Mouse (Mus musculus) hindbrain, embryonic 16.5 days (tissue): ENCODE results near the gene Rps16. TPM values are rescaled to one million over a fixed set of nuclear protein-coding genes. Genes with fewer than 3 reads are reported as not detected.

Experiments
- ATAC-seq: fragments of 200-750 bp; cut with Nextera tagmentation; 2 replicates; pipeline ENCODE4 v1.8.0; 2017; ENCODE audit warnings: moderate TSS enrichment, moderate library complexity
- H3K27ac ChIP-seq: fragments of 300-500 bp; sonication (generic); 2 replicates; pipeline ENCODE4 v1.5.1; 2014; ENCODE audit warnings: low read depth, mild to moderate bottlenecking, control low read depth, low read length, moderate library complexity
- H3K27me3 ChIP-seq: fragments of 300-500 bp; sonication (generic); replicated peaks from 2 replicates; pipeline ENCODE4 v1.6.1; 2014; ENCODE audit warnings: low read length; ENCODE audit not compliant: control insufficient read depth, insufficient read depth
- H3K36me3 ChIP-seq: fragments of 300-500 bp; sonication (generic); 2 replicates; pipeline ENCODE4 v1.6.1; 2014; ENCODE audit warnings: mild to moderate bottlenecking, low read length, moderate library complexity, mixed read lengths; ENCODE audit not compliant: control insufficient read depth, insufficient read depth
- H3K4me1 ChIP-seq: fragments of 300-500 bp; sonication (generic); 2 replicates; pipeline ENCODE4 v1.6.1; 2014; ENCODE audit warnings: low read depth, low read length; ENCODE audit not compliant: control insufficient read depth, insufficient read depth
- H3K4me2 ChIP-seq: fragments of 300-500 bp; sonication (generic); 2 replicates; pipeline ENCODE4 v1.6.1; 2014; ENCODE audit warnings: mild to moderate bottlenecking, low read length, control low read depth, moderate library complexity
- H3K4me3 ChIP-seq: fragments of 300-500 bp; sonication (generic); 2 replicates; pipeline ENCODE4 v1.5.1; 2014; ENCODE audit warnings: mild to moderate bottlenecking, low read length, control low read depth, moderate library complexity
- H3K9ac ChIP-seq: fragments of 300-500 bp; sonication (generic); 2 replicates; pipeline ENCODE4 v1.6.1; 2014; ENCODE audit warnings: low read depth, mild to moderate bottlenecking, control low read depth, low read length, moderate library complexity
- H3K9me3 ChIP-seq: fragments of 300-500 bp; sonication (generic); 2 replicates; pipeline ENCODE4 v1.6.1; 2014; ENCODE audit warnings: mild to moderate bottlenecking, low read length, moderate library complexity; ENCODE audit not compliant: control insufficient read depth
- WGBS: fragments of 180-500 bp; shearing (Covaris S2); extraction: QIAGEN DNeasy Blood & Tissue Kit; methylation state at CpG from one replicate; pipeline ENCODE4 v1.1.7; 2014; 5-methylcytosine and 5-hydroxymethylcytosine counted together
- polyA plus RNA-seq: library from polyadenylated mRNA; unstranded; fragments of >200 nt; fragmentation: Nextera tagmentation; extraction: Ambion mirVana; gene quantifications from 2 replicates; pipeline ENCODE4 v1.2.1, GENCODE M21; 2015

Gene Rps16
- polyA plus RNA-seq, 1 experiment from 2014 or later: 440 TPM

- WGBS: 88% methylated on average over 3 of the region's 3 CpGs
- Histone ChIP-seq H3K27ac (no peak overlapping the region), H3K4me1 (peaks cover 14% of the 10 kb centered on the region), H3K4me3 (no peak overlapping the region), H3K9ac (no peak overlapping the region), H3K27me3 (no peaks in the 10 kb centered on the region), H3K9me3 (no peaks in the 10 kb centered on the region), H3K36me3 (peaks cover 22% of the 10 kb centered on the region), H3K4me2 (no peak overlapping the region)
- ATAC-seq: no peak
Observed at GRCm38 (mm10) chr7:28355221-28355620, 4.8 kb downstream of the Rps16 start.

DNA sequence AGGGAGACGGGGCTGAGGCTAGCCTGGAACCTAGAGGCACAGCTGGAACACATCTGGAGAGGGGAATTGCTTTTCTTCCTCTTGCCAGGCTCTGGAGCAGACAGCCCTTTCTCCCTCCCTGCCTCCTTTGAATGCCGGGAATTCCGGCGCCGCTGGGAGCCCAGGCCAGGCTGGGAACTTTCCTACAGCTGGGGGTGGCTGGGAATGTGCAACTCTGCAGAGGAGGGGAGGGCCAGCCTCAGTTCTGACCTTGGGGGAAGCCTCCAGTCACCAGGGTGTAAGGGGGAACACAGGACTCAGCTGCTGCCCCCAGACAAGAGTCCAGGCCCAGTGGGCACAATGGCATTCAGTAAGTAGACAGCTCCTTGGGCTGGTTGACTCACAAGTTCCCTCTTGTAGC is 6.5 kb downstream of the Rps16 start:
- H3K4me3 ChIP-seq: no peak overlapping the region
- H3K4me1 ChIP-seq: peaks cover 7% of the 10 kb centered on the region; the same call in 1 of the 2 replicates
- no peak overlapping the region for H3K9ac ChIP-seq
- no peak for ATAC-seq
- H3K27me3 ChIP-seq: no peaks in the 10 kb centered on the region
- H3K4me2 ChIP-seq: no peak overlapping the region
- peak overlapping the region; percentile 48; the same call in 1 of the 2 replicates for H3K27ac ChIP-seq
- H3K9me3 ChIP-seq: no peaks in the 10 kb centered on the region
- WGBS: 2% methylated on average over 5 of the region's 5 CpGs
- H3K36me3 ChIP-seq: peaks cover 24% of the 10 kb centered on the region

DNA sequence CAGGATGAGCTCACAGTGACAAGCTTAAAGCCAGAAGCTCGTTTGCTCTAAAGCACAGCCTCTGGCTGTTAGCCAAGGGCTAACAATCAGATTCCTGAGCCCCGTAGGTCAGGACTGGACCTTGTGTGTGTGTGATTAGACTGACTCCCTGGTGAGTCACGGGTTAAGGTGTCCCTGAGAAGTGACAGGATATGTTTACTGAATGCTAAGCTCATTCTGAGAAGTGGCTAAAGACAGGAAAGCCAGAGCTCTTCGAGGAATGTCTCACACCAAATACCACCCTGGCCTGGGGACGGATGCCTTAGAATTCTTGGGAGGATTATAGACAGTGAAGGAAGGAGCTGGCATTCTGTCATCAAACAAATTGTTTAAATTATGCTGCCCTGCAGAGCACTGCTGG is 7.5 kb downstream of the Rps16 start:
- peak overlapping the region; percentile 21 for H3K27ac ChIP-seq
- 12% methylated on average over 5 of the region's 5 CpGs for WGBS
- H3K36me3 ChIP-seq: peaks cover 22% of the 10 kb centered on the region
- no peak overlapping the region for H3K4me3 ChIP-seq
- H3K4me2 ChIP-seq: no peak overlapping the region
- H3K9ac ChIP-seq: no peak overlapping the region
- H3K27me3 ChIP-seq: no peaks in the 10 kb centered on the region
- H3K9me3 ChIP-seq: no peaks in the 10 kb centered on the region
- H3K4me1 ChIP-seq: 0 out of 2 replicates have a peak, but pooled peaks cover 5% of the 10 kb centered on the region
- ATAC-seq: no peak

- Histone ChIP-seq H3K9me3 (no peaks in the 10 kb centered on the region), H3K4me2 (no peak overlapping the region), H3K4me3 (no peak overlapping the region), H3K27ac (no peak overlapping the region), H3K9ac (no peak overlapping the region), H3K27me3 (no peaks in the 10 kb centered on the region), H3K4me1 (0 out of 2 replicates have a peak, but pooled peaks cover 5% of the 10 kb centered on the region), H3K36me3 (peaks cover 18% of the 10 kb centered on the region)
- ATAC-seq: no peak
- WGBS: 71% methylated on average over 7 of the region's 7 CpGs
Observed at GRCm38 (mm10) chr7:28358431-28358830, 8.0 kb downstream of the Rps16 start.

DNA sequence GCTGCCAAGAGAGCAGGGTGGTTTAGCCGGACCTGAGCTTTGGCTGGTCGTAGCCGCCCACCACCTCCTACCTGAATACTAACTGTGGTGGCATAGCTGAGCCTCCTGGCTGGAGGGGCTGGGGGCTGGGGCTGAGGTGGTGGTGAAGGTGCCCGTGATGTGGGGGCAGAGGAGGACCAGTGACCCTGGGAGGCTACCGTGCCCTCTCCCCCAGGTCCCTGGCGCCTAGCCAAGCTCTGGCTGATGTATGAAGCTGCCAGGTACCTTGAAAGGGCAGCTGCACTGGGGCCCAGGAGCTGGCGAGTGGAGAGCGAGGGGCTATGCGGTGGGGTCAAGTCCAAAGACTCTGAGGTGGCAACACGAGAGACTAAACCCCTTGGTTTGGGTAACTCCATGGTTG is 9.4 kb downstream of the Rps16 start:
- WGBS: 87% methylated on average over 10 of the region's 10 CpGs
- no peak overlapping the region for H3K4me3 ChIP-seq
- no peak overlapping the region for H3K27ac ChIP-seq
- H3K4me2 ChIP-seq: no peak overlapping the region
- H3K36me3 ChIP-seq: peaks cover 11% of the 10 kb centered on the region; the same call in 1 of the 2 replicates
- no peaks in the 10 kb centered on the region for H3K27me3 ChIP-seq
- H3K4me1 ChIP-seq: 0 out of 2 replicates have a peak, but pooled peaks cover 5% of the 10 kb centered on the region
- no peak for ATAC-seq
- H3K9me3 ChIP-seq: no peaks in the 10 kb centered on the region
- no peak overlapping the region for H3K9ac ChIP-seq

- no peak overlapping the region for H3K9ac ChIP-seq
- no peaks in the 10 kb centered on the region for H3K9me3 ChIP-seq
- no peak overlapping the region for H3K4me3 ChIP-seq
- no peak overlapping the region for H3K4me2 ChIP-seq
- H3K4me1 ChIP-seq: 0 out of 2 replicates have a peak, but pooled peaks cover 5% of the 10 kb centered on the region
- WGBS: 95% methylated on average over 6 of the region's 6 CpGs
- no peak for ATAC-seq
- peaks cover 11% of the 10 kb centered on the region; the same call in 1 of the 2 replicates for H3K36me3 ChIP-seq
- H3K27me3 ChIP-seq: no peaks in the 10 kb centered on the region
- no peak overlapping the region for H3K27ac ChIP-seq
Observed at GRCm38 (mm10) chr7:28360291-28360690, 9.8 kb downstream of the Rps16 start.

DNA sequence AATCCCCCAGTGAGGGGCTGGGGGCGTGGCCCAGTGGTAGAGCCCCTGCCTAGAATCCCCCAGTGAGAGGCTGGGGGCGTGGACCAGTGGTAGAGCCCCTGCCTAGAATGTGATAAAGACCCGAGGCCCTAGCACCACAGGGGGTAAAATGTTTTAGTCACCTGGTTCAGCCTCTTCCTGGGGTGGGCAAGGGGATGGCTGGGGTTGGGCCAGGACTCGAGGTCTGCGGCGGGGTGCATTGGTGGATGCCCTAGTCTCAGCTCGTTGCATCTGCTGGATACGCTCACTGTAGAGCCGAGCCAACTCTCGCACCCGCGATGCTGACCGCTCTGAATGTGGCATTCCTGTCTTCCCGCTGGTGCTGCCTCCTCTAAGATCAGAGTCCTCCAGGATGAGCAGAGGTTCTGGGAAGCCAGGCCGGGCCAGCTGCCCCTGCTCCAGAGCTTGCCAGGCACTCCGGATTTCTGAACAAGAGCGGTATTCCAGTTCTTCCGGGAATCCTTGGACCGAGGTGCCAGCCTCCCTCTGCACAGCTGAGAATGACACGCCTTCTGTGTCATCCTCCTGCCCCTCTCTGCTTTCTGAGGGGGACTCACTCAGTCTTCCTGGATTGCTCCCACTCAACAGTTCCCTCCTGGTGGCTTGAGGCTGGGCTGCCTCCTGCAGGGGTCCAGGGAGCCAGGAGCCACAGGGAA is 11.3 kb downstream of the Rps16 start:
- H3K4me3 ChIP-seq: no peak overlapping the region
- H3K36me3 ChIP-seq: peaks cover 11% of the 10 kb centered on the region; the same call in 1 of the 2 replicates
- H3K27me3 ChIP-seq: no peaks in the 10 kb centered on the region
- no peak for ATAC-seq
- no peak overlapping the region for H3K27ac ChIP-seq
- no peak overlapping the region for H3K4me2 ChIP-seq
- no peak overlapping the region for H3K9ac ChIP-seq
- 0 out of 2 replicates have a peak, but pooled peaks cover 4% of the 10 kb centered on the region for H3K4me1 ChIP-seq
- H3K9me3 ChIP-seq: no peaks in the 10 kb centered on the region
- WGBS: 95% methylated on average over 19 of the region's 20 CpGs

- Histone ChIP-seq H3K27me3 (no peaks in the 10 kb centered on the region), H3K9ac (no peak overlapping the region), H3K9me3 (no peaks in the 10 kb centered on the region), H3K4me1 (no peaks in the 10 kb centered on the region), H3K4me3 (no peak overlapping the region), H3K4me2 (no peak overlapping the region), H3K27ac (no peak overlapping the region), H3K36me3 (peaks cover 14% of the 10 kb centered on the region; the same call in 1 of the 2 replicates)
- 83% methylated on average over 16 of the region's 16 CpGs for WGBS
- ATAC-seq: no peak
Observed at GRCm38 (mm10) chr7:28362441-28363060, 12.1 kb downstream of the Rps16 start.

- WGBS: 87% methylated on average over 16 of the region's 16 CpGs
- no peak for ATAC-seq
- Histone ChIP-seq H3K4me3 (no peak overlapping the region), H3K4me1 (peaks cover 16% of the 10 kb centered on the region), H3K9me3 (no peaks in the 10 kb centered on the region), H3K4me2 (no peak overlapping the region), H3K27ac (no peak overlapping the region), H3K27me3 (no peaks in the 10 kb centered on the region), H3K9ac (no peak overlapping the region), H3K36me3 (0 out of 2 replicates have a peak, but pooled peaks cover 10% of the 10 kb centered on the region)
Observed at GRCm38 (mm10) chr7:28367663-28368275, 17.3 kb downstream of the Rps16 start.
